15 mouse cellular contexts compared by ENCODE assay signal in genomic region chr15:101381758-101382157, GRCm38 (mm10). TPM values are rescaled to one million over a fixed set of nuclear protein-coding genes. Genes with fewer than 3 reads are reported as not detected.
DNase-seq lines count a peak whose midpoint lies in the region; ATAC-seq and TF ChIP-seq lines count a peak whose summit lies in the region.
"Had no signal": no experiment of that assay in that cellular context is flagged by ENCODE, and none has a peak within 500 bp of the region (broad histone marks: within the 10 kb centered on the region; RNA-seq: fewer than 3 reads in every experiment).

No protein-coding gene starts in this region.

- H3K27ac ChIP-seq in CH12.LX (ENCODE audit: insufficient read depth, low read depth), result no peak overlapping the region
- H3K27ac ChIP-seq in midbrain, embryonic 14.5 days (replicated peaks; ENCODE audit: low read depth, low read length), result no peak overlapping the region
- H3K27ac ChIP-seq: kidney, postnatal 0 days; liver, embryonic 13.5 days; midbrain, embryonic 15.5 days had no signal

- TF ChIP-seq CTCF in CH12.LX (conservative IDR thresholded peaks at IDR 0.05 in 1 of 2, IDR thresholded peaks at IDR 0.05 in 1 of 2; ENCODE audit: low read depth in 2 of 2, low read length in 2 of 2), result no peak

- H3K36me3 ChIP-seq in CH12.LX (replicated peaks in 1 of 2; ENCODE audit: control insufficient read depth in 1 of 2, insufficient read depth in 1 of 2, low read length in 1 of 2), result no peaks in the 10 kb centered on the region
- no peaks in the 10 kb centered on the region for H3K36me3 ChIP-seq in midbrain, embryonic 14.5 days (ENCODE audit: control insufficient read depth, insufficient read depth, low read length)
- H3K36me3 ChIP-seq: liver, embryonic 13.5 days; midbrain, embryonic 15.5 days had no signal

- no peaks in the 10 kb centered on the region for H3K9me3 ChIP-seq in CH12.LX (replicated peaks; ENCODE audit: low read length)
- no peaks in the 10 kb centered on the region for H3K9me3 ChIP-seq in midbrain, embryonic 14.5 days (ENCODE audit: control insufficient read depth, low read length)
- H3K9me3 ChIP-seq: liver, embryonic 13.5 days; midbrain, embryonic 15.5 days had no signal

- no peak overlapping the region; the same call in 1 of the 2 replicates for H3K4me2 ChIP-seq in CH12.LX (ENCODE audit: insufficient read depth, low read depth, poor library complexity, severe bottlenecking)
- no peak overlapping the region for H3K4me2 ChIP-seq in midbrain, embryonic 14.5 days (ENCODE audit: low read length)
- H3K4me2 ChIP-seq: liver, embryonic 13.5 days; midbrain, embryonic 15.5 days had no signal

- TF ChIP-seq RAD21 in CH12.LX (IDR thresholded peaks at IDR 0.05; ENCODE audit: low read depth, low read length), result no peak

- peak; percentile 96 for DNase-seq in heart, adult 11 months
- no peak for DNase-seq in heart, adult 8-10 months (ENCODE audit: low spot score)
- peak; percentile 18 for DNase-seq in CH12.LX (ENCODE audit: extremely low read depth)
- peak; percentile 70 for DNase-seq in kidney, postnatal 14 days
- DNase-seq in lung, postnatal 4 days, result peak; percentile 82 to 88
- DNase-seq in midbrain, embryonic 14.5 days, result no peak
- DNase-seq in urinary bladder, postnatal 10 days (ENCODE audit: low spot score), result no peak
- DNase-seq in B cell, adult 2 months, result no peak
- DNase-seq: embryo, embryonic 11 days; liver, embryonic 13.5 days; thymus, adult 2 months had no signal

- no peak overlapping the region for H3K9ac ChIP-seq in CH12.LX (ENCODE audit: insufficient read depth, low read depth)
- no peak overlapping the region for H3K9ac ChIP-seq in midbrain, embryonic 14.5 days (replicated peaks; ENCODE audit: low read length)
- H3K9ac ChIP-seq: liver, embryonic 13.5 days; midbrain, embryonic 15.5 days had no signal

- no peaks in the 10 kb centered on the region for H3K79me2 ChIP-seq in CH12.LX (replicated peaks; ENCODE audit: control insufficient read depth, extremely low read depth, insufficient read depth, poor library complexity, severe bottlenecking)

- TF ChIP-seq POLR2A in CH12.LX (IDR thresholded peaks at IDR 0.05; ENCODE audit: low read depth, low read length), result no peak

- H3K27me3 ChIP-seq in CH12.LX (replicated peaks), result peaks cover 89% of the 10 kb centered on the region
- H3K27me3 ChIP-seq in midbrain, embryonic 14.5 days (ENCODE audit: control insufficient read depth, insufficient read depth, low read length), result no peaks in the 10 kb centered on the region
- H3K27me3 ChIP-seq: liver, embryonic 13.5 days; midbrain, embryonic 15.5 days had no signal

- dilution Hi-C loops in CH12.LX (cut with MboI; ENCODE audit: extremely low pct_ligation_motif_present, extremely low pct_unique_long_range_greater_than_20kb, low sequenced_read_pairs), result no loop called here

- in situ Hi-C loops in CH12.LX (cut with MboI; ENCODE audit: low pct_ligation_motif_present, low pct_unique_long_range_greater_than_20kb, low sequenced_read_pairs), result no loop called here

- H3K4me1 ChIP-seq in CH12.LX (ENCODE audit: control insufficient read depth in 1 of 2, insufficient read depth in 2 of 2), result peaks cover 2 to 32% of the 10 kb centered on the region in 2 experiments
- no peaks in the 10 kb centered on the region for H3K4me1 ChIP-seq in midbrain, embryonic 14.5 days (ENCODE audit: control insufficient read depth, insufficient read depth, low read length)
- H3K4me1 ChIP-seq: midbrain, embryonic 15.5 days had no signal

- TF ChIP-seq EP300 in CH12.LX (IDR thresholded peaks at IDR 0.05; ENCODE audit: low read length), result 0 out of 2 replicates have a peak, but pooled peaks have one; percentile 14

- ATAC-seq in midbrain, embryonic 14.5 days (ENCODE audit: low FRiP score, low TSS enrichment), result no peak
- ATAC-seq: midbrain, embryonic 15.5 days had no signal

- 63% methylated on average over 9 of the region's 9 CpGs for whole genome bisulfite sequencing in midbrain, embryonic 14.5 days

- no peak overlapping the region for H3K4me3 ChIP-seq in CH12.LX (replicated peaks in 1 of 3; ENCODE audit: low read depth in 2 of 3, low read length in 2 of 3, poor library complexity in 1 of 3)
- no peak overlapping the region for H3K4me3 ChIP-seq in midbrain, embryonic 14.5 days (replicated peaks; ENCODE audit: low read depth, low read length)
- H3K4me3 ChIP-seq: liver, embryonic 13.5 days; midbrain, embryonic 15.5 days had no signal

TF ChIP-seq in CH12.LX, 34 proteins besides CTCF, POLR2A, EP300 and RAD21:
- peak; percentile 41; the same call in 1 of the 2 replicates for TF ChIP-seq BHLHE40 (IDR thresholded peaks at IDR 0.05; ENCODE audit: low read depth, low read length)
- TF ChIP-seq IRF4 (IDR thresholded peaks at IDR 0.05; ENCODE audit: low read depth, low read length), result peak; percentile 64; the same call in 1 of the 2 replicates
- peak; percentile 29; the same call in 1 of the 2 replicates for TF ChIP-seq ETS1 (conservative IDR thresholded peaks at IDR 0.05; ENCODE audit: low read depth, low read length)
- no peak for TF ChIP-seq NELFE (IDR thresholded peaks at IDR 0.05; ENCODE audit: low read depth, low read length)
TF ChIP-seq in CH12.LX: peak in this region for 3.

RNA-seq across cellular contexts. Expression of gene Krt80, which starts 11.8 kb away (rescaled TPM):
- total RNA-seq in heart, adult 8-10 months (2022), result 1 to 10 TPM; 1.5 to 4.7 (median 2.4) TPM
- not detected in 2 replicates for total RNA-seq in CH12.LX (2012; rRNA removed)
- total RNA-seq in CH12.LX (2014; rRNA removed), result not detected in 2 replicates
- polyA plus RNA-seq in CH12.LX (2012; ENCODE audit: insufficient read length, low read depth), result 0.20 TPM in 1 of 2 replicates, not detected in the other
- not detected in 2 replicates for polyA plus RNA-seq in midbrain, embryonic 14.5 days (2014; fragmentation: Nextera tagmentation; extraction: Ambion mirVana)

RNA-seq across cellular contexts. Expression of gene Krt7, which starts 29.1 kb away (rescaled TPM):
- total RNA-seq in heart, adult 8-10 months (2022), result 1 to 10 TPM; 1.4 to 3.6 (median 2.7) TPM
- 0.55 TPM in 2 replicates for total RNA-seq in CH12.LX (2012; rRNA removed)
- 0.46 and 0.81 TPM in 2 replicates for total RNA-seq in CH12.LX (2014; rRNA removed)
- 2.5 and 4.1 TPM in 2 replicates for polyA plus RNA-seq in CH12.LX (2012; ENCODE audit: insufficient read length, low read depth)
- polyA plus RNA-seq in midbrain, embryonic 14.5 days (2014; fragmentation: Nextera tagmentation; extraction: Ambion mirVana), result 0.12 and 0.24 TPM in 2 replicates
- total RNA-seq: left cerebral cortex, postnatal 10 days had no signal

RNA-seq across cellular contexts. Expression of gene Krt87, which starts 56.8 kb away (rescaled TPM):
- total RNA-seq in heart, adult 8-10 months (2022), result not detected
- total RNA-seq in CH12.LX (2012; rRNA removed), result 0.08 TPM in 1 of 2 replicates, not detected in the other
- not detected in 2 replicates for total RNA-seq in CH12.LX (2014; rRNA removed)
- 0.11 and 0.16 TPM in 2 replicates for polyA plus RNA-seq in CH12.LX (2012; ENCODE audit: insufficient read length, low read depth)
- 0.09 and 0.26 TPM in 2 replicates for polyA plus RNA-seq in midbrain, embryonic 14.5 days (2014; fragmentation: Nextera tagmentation; extraction: Ambion mirVana)
- total RNA-seq: hematopoietic stem cell, adult 5-6 weeks had no signal
- polyA plus RNA-seq: liver, embryonic 13.5 days had no signal

Comparison
In these comparisons a context has a peak if more than half of its experiments do, and no peak if none do; other contexts are left out.
1. DNase-seq: peak in heart, adult 11 months (single experiment), CH12.LX (single experiment), kidney, postnatal 14 days (single experiment) and lung, postnatal 4 days (2 of 2); none in heart, adult 8-10 months (single experiment), midbrain, embryonic 14.5 days (single experiment), urinary bladder, postnatal 10 days (single experiment) and B cell, adult 2 months (0 of 2).